Mouse (Mus musculus) cortical plate, adult 2 months (tissue): ENCODE measurements around the gene Mrm3. TPM values are rescaled to one million over a fixed set of nuclear protein-coding genes. Genes with fewer than 3 reads are reported as not detected.
A peak's percentile ranks its signal among the peaks of the same experiment; 100 is the strongest.
"Not testable (repeated sequence)": the region's sequence is repeated elsewhere in the genome, so short reads cannot be mapped to it uniquely, and the experiment has no call there.

ENCODE experiments used
- H3K27ac ChIP-seq: fragments of 200-500 bp; 2 replicates; pipeline ENCODE4 v1.5.1; 2012; ENCODE audit warnings: low read length, control low read depth, inconsistent platforms; ENCODE audit not compliant: insufficient read depth
- H3K4me1 ChIP-seq: fragments of 200-500 bp; 2 replicates; pipeline ENCODE4 v1.6.1; 2011; ENCODE audit warnings: low read length; ENCODE audit not compliant: control insufficient read depth, insufficient read depth
- H3K4me3 ChIP-seq: fragments of 200-500 bp; 2 replicates; pipeline ENCODE4 v1.5.1; 2011; ENCODE audit warnings: mild to moderate bottlenecking, low read length, control low read depth; ENCODE audit not compliant: insufficient read depth
- CTCF ChIP-seq: fragments of 200-500 bp; IDR thresholded peaks from 2 replicates; pipeline ENCODE4 v1.5.1; 2011; ENCODE audit warnings: mild to moderate bottlenecking, control low read depth, low read length; ENCODE audit not compliant: insufficient read depth; ENCODE audit errors: extremely low read depth
- POLR2A ChIP-seq: fragments of 200-500 bp; IDR thresholded peaks from 2 replicates; pipeline ENCODE4 v1.6.1; 2011; ENCODE audit warnings: mild to moderate bottlenecking, low read length, control low read depth; ENCODE audit not compliant: insufficient read depth; ENCODE audit errors: extremely low read depth
- polyA plus RNA-seq: library from polyadenylated mRNA; depleted of rRNA; stranded (reverse); fragments of >200 nt; gene quantifications from 2 replicates; pipeline ENCODE4 v1.2.3, GENCODE M21; 2012; rRNA removed

The Mrm3 gene
- polyA plus RNA-seq: 15.0 and 17.0 TPM in 2 replicates

GRCm38 (mm10) chr11:76242901-76243810 is at the start of gene Mrm3, which contains the start of gene Glod4:
Gene Mrm3 (plus strand): TSS chr11:76243715.
Gene Glod4 (minus strand): TSS chr11:76243725.
- H3K4me3 ChIP-seq: peak within 1 kb of the TSS; percentile 80
- TF ChIP-seq POLR2A (peak; percentile 91), CTCF (no peak)
- H3K27ac ChIP-seq: 0 out of 2 replicates have a peak within 1 kb of the TSS, but pooled peaks have one; percentile 58
- peaks cover 3% of the 10 kb centered on the region; the same call in 1 of the 2 replicates for H3K4me1 ChIP-seq

- H3K27ac ChIP-seq: no peak overlapping the region
- TF ChIP-seq CTCF (no peak), POLR2A (no peak)
- no peaks in the 10 kb centered on the region; the same call in 1 of the 2 replicates for H3K4me1 ChIP-seq
- no peak overlapping the region for H3K4me3 ChIP-seq
Measured at GRCm38 (mm10) chr11:76196275-76196976, 47.1 kb upstream of the Mrm3 start.

GRCm38 (mm10) chr11:76196977-76197469 is 46.5 kb upstream of the Mrm3 start:
- Histone ChIP-seq H3K27ac (no peak overlapping the region), H3K4me1 (no peaks in the 10 kb centered on the region; the same call in 1 of the 2 replicates), H3K4me3 (no peak overlapping the region)
- TF ChIP-seq CTCF: no peak
- TF ChIP-seq POLR2A: no peak

- peak overlapping the region; percentile 96 for H3K4me3 ChIP-seq
- H3K4me1 ChIP-seq: no peaks in the 10 kb centered on the region; the same call in 1 of the 2 replicates
- TF ChIP-seq POLR2A (peak; percentile 0; the same call in 1 of the 2 replicates), CTCF (no peak)
- H3K27ac ChIP-seq: peak overlapping the region; percentile 26; the same call in 1 of the 2 replicates
Measured at GRCm38 (mm10) chr11:76201761-76202674, 41.5 kb upstream of the Mrm3 start.

DNA sequence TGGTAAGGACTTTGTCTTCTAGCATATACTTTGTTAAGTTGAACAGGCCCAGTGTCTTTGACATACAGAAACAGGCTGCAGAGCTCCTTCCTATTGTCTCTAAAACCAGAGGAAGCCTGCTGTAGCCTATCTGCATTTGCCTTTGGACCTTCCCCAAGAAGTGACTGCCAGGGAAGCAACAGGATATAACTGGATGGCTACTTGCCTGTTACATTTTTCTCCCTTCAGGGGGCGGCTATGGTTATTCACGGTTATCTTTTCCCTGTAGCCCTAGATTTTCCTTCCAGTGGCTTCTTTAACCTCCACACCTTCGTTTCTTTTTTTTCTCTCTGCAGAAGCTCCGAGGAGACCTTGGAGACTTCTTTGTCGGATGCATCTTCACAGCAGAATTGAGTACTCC is 36.7 kb upstream of the Mrm3 start:
- Histone ChIP-seq H3K4me3 (no peak overlapping the region), H3K27ac (no peak overlapping the region), H3K4me1 (no peaks in the 10 kb centered on the region; the same call in none of the 2 replicates)
- TF ChIP-seq CTCF (no peak), POLR2A (no peak)

DNA sequence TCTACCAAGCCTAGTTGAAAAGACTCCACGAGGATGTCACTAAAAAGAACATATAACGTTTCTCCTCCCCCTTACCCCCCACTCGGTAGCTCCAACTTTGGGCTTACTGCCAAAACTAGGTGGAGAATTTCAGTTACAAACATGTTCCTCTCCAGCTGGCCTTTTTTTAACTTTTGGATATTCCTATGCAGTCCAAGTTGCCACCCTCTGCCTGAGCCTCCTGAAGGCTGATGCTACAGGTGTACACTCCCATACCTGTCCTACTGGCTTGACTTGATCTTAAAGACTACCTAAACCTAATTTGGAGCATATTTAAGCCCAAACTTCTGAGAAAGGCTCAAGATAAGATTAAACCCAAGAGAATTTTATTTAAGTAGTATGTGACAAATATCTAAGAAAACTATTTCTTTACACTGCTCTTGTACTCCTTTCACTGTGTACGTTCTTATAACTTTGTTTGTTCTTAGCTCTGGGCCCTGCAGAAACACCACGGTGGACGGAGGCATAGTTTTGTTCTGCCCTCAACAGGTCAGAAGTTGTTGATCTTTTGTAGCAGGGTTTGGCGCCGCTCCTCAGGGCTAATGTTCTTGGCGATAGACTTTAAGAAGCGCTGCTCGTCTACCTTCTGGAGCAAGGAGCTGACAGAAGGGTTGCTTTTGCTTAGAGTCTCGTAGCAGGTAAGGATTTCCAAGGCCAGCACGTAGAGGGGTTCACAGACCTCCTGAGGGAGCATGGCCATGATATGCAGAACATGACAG is 33.1 kb upstream of the Mrm3 start:
- TF ChIP-seq POLR2A (no peak), CTCF (no peak)
- H3K27ac ChIP-seq: no peak overlapping the region
- H3K4me1 ChIP-seq: no peaks in the 10 kb centered on the region; the same call in 1 of the 2 replicates
- H3K4me3 ChIP-seq: no peak overlapping the region

GRCm38 (mm10) chr11:76211595-76211994 is 31.9 kb upstream of the Mrm3 start:
- not testable (repeated sequence) for H3K4me3 ChIP-seq

DNA sequence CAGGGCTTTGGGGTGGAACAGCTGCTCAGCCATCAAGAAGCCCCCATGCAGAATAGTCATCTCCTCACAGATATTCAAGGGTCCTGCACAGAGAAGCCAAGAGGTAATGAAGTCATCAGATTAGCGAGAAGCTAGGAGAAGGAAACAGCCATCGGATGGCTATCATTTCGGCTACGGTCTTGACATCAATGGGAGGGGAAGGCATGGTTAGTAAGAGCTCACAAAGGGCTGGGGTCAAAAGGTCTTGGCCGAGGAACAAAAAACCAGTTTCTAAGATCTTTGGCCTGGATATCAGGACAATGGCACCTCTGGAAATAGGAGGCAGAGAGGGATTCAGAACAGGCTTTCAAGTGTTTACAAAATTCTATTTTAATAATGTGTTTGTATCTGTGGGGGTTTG is 29.7 kb upstream of the Mrm3 start:
- H3K4me1 ChIP-seq: no peaks in the 10 kb centered on the region; the same call in 1 of the 2 replicates
- H3K27ac ChIP-seq: no peak overlapping the region
- TF ChIP-seq POLR2A (no peak), CTCF (no peak)
- H3K4me3 ChIP-seq: no peak overlapping the region

More at GRCm38 (mm10) chr11:76211595-76211994, 31.9 kb upstream of the Mrm3 start:
- H3K27ac ChIP-seq, H3K4me1 ChIP-seq: not testable (repeated sequence)

DNA sequence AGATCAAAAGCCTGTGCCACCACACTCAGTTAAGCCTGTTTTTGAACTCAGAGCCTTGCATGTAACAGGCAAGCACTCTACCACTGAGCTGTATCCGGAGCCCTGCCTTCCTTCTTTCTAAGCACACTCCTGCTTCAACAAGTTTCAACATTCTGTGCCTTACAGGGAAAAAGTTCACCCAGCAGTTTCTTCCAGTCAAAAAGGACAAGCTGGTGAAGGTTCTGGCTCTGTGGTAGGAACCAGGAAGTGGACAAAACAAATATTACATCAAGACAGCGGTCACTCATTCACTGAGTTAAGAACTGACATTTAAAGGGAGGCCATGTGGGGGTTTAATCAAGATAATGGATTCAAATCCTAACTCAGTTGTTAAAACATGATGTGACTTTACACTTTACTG is 28.5 kb upstream of the Mrm3 start:
- TF ChIP-seq CTCF (no peak), POLR2A (no peak)
- no peak overlapping the region for H3K4me3 ChIP-seq
- no peak overlapping the region for H3K27ac ChIP-seq
- H3K4me1 ChIP-seq: no peaks in the 10 kb centered on the region; the same call in 1 of the 2 replicates
